Mouse (Mus musculus): ENCODE measurements around the gene Myct1.

Myct1 gene

GRCm38 (mm10) chr10:5593464-5593863 is at the start of gene Myct1:
Myct1 (plus strand) TSS chr10:5593775.
- DNase-seq (ENCODE audit: low spot score), result no peak

GRCm38 (mm10) chr10:5546428-5546827 is 47.1 kb upstream of the Myct1 start:
- no peak for DNase-seq (ENCODE audit: low spot score)

- no peak for DNase-seq (ENCODE audit: low spot score)
These were observed 45.8 kb upstream of the Myct1 start for GRCm38 (mm10) chr10:5547769-5548168.

GRCm38 (mm10) chr10:5548651-5549050 is 44.9 kb upstream of the Myct1 start:
- no peak for DNase-seq (ENCODE audit: low spot score)

GRCm38 (mm10) chr10:5549871-5550167 is 43.8 kb upstream of the Myct1 start:
- no peak for DNase-seq (ENCODE audit: low spot score)

GRCm38 (mm10) chr10:5550168-5551021 is 43.2 kb upstream of the Myct1 start:
- peak; percentile 8 for DNase-seq (ENCODE audit: low spot score)

GRCm38 (mm10) chr10:5551382-5551781 is 42.2 kb upstream of the Myct1 start, which contains the start of gene Syne1:
Syne1 (minus strand) TSS chr10:5551482.
- no peak for DNase-seq (ENCODE audit: low spot score)

- no peak for DNase-seq (ENCODE audit: low spot score)
These were observed 38.6 kb upstream of the Myct1 start for GRCm38 (mm10) chr10:5554941-5555340.

GRCm38 (mm10) chr10:5558808-5559207 is 34.8 kb upstream of the Myct1 start:
- no peak for DNase-seq (ENCODE audit: low spot score)

- DNase-seq (ENCODE audit: low spot score), result no peak
These were observed 33.0 kb upstream of the Myct1 start for GRCm38 (mm10) chr10:5560526-5560925.

- DNase-seq (ENCODE audit: low spot score), result no peak
These were observed 31.9 kb upstream of the Myct1 start for GRCm38 (mm10) chr10:5561706-5562105.

GRCm38 (mm10) chr10:5568991-5569390 is 24.6 kb upstream of the Myct1 start:
- no peak for DNase-seq (ENCODE audit: low spot score)

GRCm38 (mm10) chr10:5570059-5570458 is 23.5 kb upstream of the Myct1 start:
- no peak for DNase-seq (ENCODE audit: low spot score)

GRCm38 (mm10) chr10:5571332-5571731 is 22.2 kb upstream of the Myct1 start:
- DNase-seq (ENCODE audit: low spot score), result no peak

GRCm38 (mm10) chr10:5573328-5573727 is 20.2 kb upstream of the Myct1 start:
- no peak for DNase-seq (ENCODE audit: low spot score)

GRCm38 (mm10) chr10:5591061-5591460 is 2.5 kb upstream of the Myct1 start:
- DNase-seq (ENCODE audit: low spot score), result no peak

GRCm38 (mm10) chr10:5591996-5592395 is 1.6 kb upstream of the Myct1 start:
- no peak for DNase-seq (ENCODE audit: low spot score)

- DNase-seq (ENCODE audit: low spot score), result no peak
These were observed 882 bp downstream of the Myct1 start for GRCm38 (mm10) chr10:5594457-5594856.

- no peak for DNase-seq (ENCODE audit: low spot score)
These were observed 3.0 kb downstream of the Myct1 start for GRCm38 (mm10) chr10:5596559-5596958.

GRCm38 (mm10) chr10:5600123-5600522 is 6.5 kb downstream of the Myct1 start:
- DNase-seq (ENCODE audit: low spot score), result peak; percentile 55

- DNase-seq (ENCODE audit: low spot score), result no peak
These were observed 9.9 kb downstream of the Myct1 start for GRCm38 (mm10) chr10:5603512-5603911.

- no peak for DNase-seq (ENCODE audit: low spot score)
These were observed 10.8 kb downstream of the Myct1 start for GRCm38 (mm10) chr10:5604371-5604770.

- DNase-seq (ENCODE audit: low spot score), result no peak
These were observed 15.3 kb downstream of the Myct1 start for GRCm38 (mm10) chr10:5608874-5609273.

Data from urinary bladder, postnatal 25 days (tissue).